Mouse (Mus musculus): ENCODE results near the gene Slc6a8.
A peak's percentile ranks its signal among the peaks of the same experiment; 100 is the strongest.

- no peak for TF ChIP-seq KAT2A (IDR thresholded peaks at IDR 0.05; ENCODE audit: insufficient replicate concordance, low read length)
- no peak for TF ChIP-seq CTCF (conservative IDR thresholded peaks at IDR 0.05 in 1 of 2, IDR thresholded peaks at IDR 0.05 in 1 of 2; ENCODE audit: low read depth in 2 of 2, low read length in 2 of 2)
- TF ChIP-seq MYC (IDR thresholded peaks at IDR 0.05; ENCODE audit: low read depth, low read length), result no peak
- TF ChIP-seq MAFK (IDR thresholded peaks at IDR 0.05; ENCODE audit: insufficient replicate concordance, low read length), result no peak
- no peak for TF ChIP-seq USF2 (conservative IDR thresholded peaks at IDR 0.05; ENCODE audit: low read depth, low read length)
- TF ChIP-seq POLR2A (IDR thresholded peaks at IDR 0.05; ENCODE audit: low read depth, low read length), result peak; percentile 54
- no peak for TF ChIP-seq E2F4 (IDR thresholded peaks at IDR 0.05; ENCODE audit: insufficient replicate concordance, low read depth, low read length)
- TF ChIP-seq EP300 (IDR thresholded peaks at IDR 0.05; ENCODE audit: low read length), result no peak
- no peak for TF ChIP-seq ZNF384 (IDR thresholded peaks at IDR 0.05; ENCODE audit: low read depth, low read length)
- TF ChIP-seq HCFC1 (IDR thresholded peaks at IDR 0.05; ENCODE audit: low read depth, low read length), result no peak
Measured at GRCm38 (mm10) chrX:73716709-73717545, 44.0 kb downstream of the Slc6a8 start.

Data from CH12.LX (cell line).